Mouse (Mus musculus) liver, embryonic 16.5 days (tissue): ENCODE measurements around the gene Anxa1. TPM values are rescaled to one million over a fixed set of nuclear protein-coding genes. Genes with fewer than 3 reads are reported as not detected.

Experiments used
- ATAC-seq: fragments of 200-750 bp; cut with Nextera tagmentation; 2 replicates; pipeline ENCODE4 v1.8.0; 2017; ENCODE audit warnings: low read depth, mild to moderate bottlenecking, moderate number of reproducible peaks, moderate library complexity
- H3K27ac ChIP-seq: fragments of 300-500 bp; sonication (generic); 2 replicates; pipeline ENCODE4 v1.5.1; 2014; ENCODE audit warnings: mild to moderate bottlenecking, low read length
- H3K27me3 ChIP-seq: fragments of 300-500 bp; sonication (generic); 2 replicates; pipeline ENCODE4 v1.6.1; 2014; ENCODE audit warnings: low read depth, low read length, mixed read lengths; ENCODE audit not compliant: control insufficient read depth, insufficient read depth
- H3K36me3 ChIP-seq: fragments of 300-500 bp; sonication (generic); 2 replicates; pipeline ENCODE4 v1.6.1; 2014; ENCODE audit warnings: mild to moderate bottlenecking; ENCODE audit not compliant: control insufficient read depth, insufficient read depth
- H3K4me1 ChIP-seq: fragments of 300-500 bp; sonication (generic); 2 replicates; pipeline ENCODE4 v1.6.1; 2014; ENCODE audit warnings: low read depth, low read length, mixed read lengths; ENCODE audit not compliant: control insufficient read depth
- H3K4me2 ChIP-seq: fragments of 300-500 bp; sonication (generic); 2 replicates; pipeline ENCODE4 v1.6.1; 2014; ENCODE audit warnings: low read depth, low read length, mixed read lengths
- H3K4me3 ChIP-seq: fragments of 300-500 bp; sonication (generic); 2 replicates; pipeline ENCODE4 v1.5.1; 2014; ENCODE audit warnings: low read depth, mild to moderate bottlenecking, low read length
- H3K9ac ChIP-seq: fragments of 300-500 bp; sonication (generic); 2 replicates; pipeline ENCODE4 v1.6.1; 2014; ENCODE audit warnings: low read depth, low read length
- H3K9me3 ChIP-seq: fragments of 300-500 bp; sonication (generic); replicated peaks from 2 replicates; pipeline ENCODE4 v1.6.1; 2016; ENCODE audit warnings: low read length; ENCODE audit not compliant: control insufficient read depth
- WGBS: fragments of 180-500 bp; shearing (Covaris S2); extraction: QIAGEN DNeasy Blood & Tissue Kit; methylation state at CpG from one replicate; pipeline ENCODE4 v1.1.7; 2014; ENCODE audit not compliant: insufficient replicate concordance; 5-methylcytosine and 5-hydroxymethylcytosine counted together
- polyA plus RNA-seq: library from polyadenylated mRNA; unstranded; fragments of >200 nt; fragmentation: Nextera tagmentation; extraction: Ambion mirVana; gene quantifications from 2 replicates; pipeline ENCODE4 v1.2.1, GENCODE M21; 2015

Gene Anxa1
- polyA plus RNA-seq, 1 experiment from 2014 or later = 102 TPM

DNA sequence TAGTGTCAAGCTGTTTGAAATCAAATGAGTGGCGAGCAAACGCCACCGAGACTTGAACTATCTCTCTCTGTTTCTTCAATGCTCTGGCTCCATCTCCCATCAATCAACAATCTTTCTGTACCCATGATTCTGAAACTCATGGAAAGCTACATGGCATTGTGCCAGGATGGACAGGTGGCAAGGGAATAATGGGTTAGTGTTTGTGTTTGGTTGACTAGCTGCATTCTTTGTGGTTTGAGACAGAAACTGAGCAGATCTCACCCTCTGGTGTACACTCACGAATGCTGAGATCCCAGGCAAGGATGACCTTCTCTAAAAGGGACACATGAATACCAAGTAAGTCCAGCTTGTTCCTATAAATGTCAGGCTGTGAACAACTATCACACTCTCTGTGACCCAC, 14.3 kb upstream of the Anxa1 start:
- Histone ChIP-seq H3K9me3 (no peaks in the 10 kb centered on the region), H3K27me3 (no peaks in the 10 kb centered on the region), H3K9ac (no peak overlapping the region), H3K4me3 (no peak overlapping the region), H3K4me1 (no peaks in the 10 kb centered on the region), H3K4me2 (no peak overlapping the region), H3K27ac (no peak overlapping the region), H3K36me3 (no peaks in the 10 kb centered on the region)
- 60% methylated on average over 4 of the region's 4 CpGs for WGBS
- no peak for ATAC-seq

DNA sequence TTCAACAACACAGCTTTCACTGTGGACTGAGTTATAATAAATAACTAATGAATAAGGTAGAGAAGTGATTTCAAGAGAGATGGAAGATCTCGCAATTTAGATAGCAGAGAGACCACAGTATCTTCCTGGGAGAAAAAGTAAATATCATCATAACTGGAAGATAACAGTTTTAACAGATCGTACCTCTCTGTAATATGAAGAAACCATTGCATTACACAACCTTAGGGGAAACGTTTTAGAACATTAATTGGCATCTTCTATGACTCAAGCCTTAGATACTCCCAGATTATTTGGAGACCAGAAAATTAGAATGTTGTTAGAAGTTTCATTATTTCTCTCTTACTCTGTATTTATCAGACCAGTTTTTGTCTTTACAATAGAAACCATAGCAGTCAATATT, 13.0 kb upstream of the Anxa1 start:
- no peak for ATAC-seq
- H3K27ac ChIP-seq = no peak overlapping the region
- 53% methylated on average over 3 of the region's 3 CpGs for WGBS
- H3K4me1 ChIP-seq = no peaks in the 10 kb centered on the region
- H3K4me2 ChIP-seq = no peak overlapping the region
- H3K9me3 ChIP-seq = no peaks in the 10 kb centered on the region
- no peaks in the 10 kb centered on the region for H3K27me3 ChIP-seq
- H3K9ac ChIP-seq = no peak overlapping the region
- no peak overlapping the region for H3K4me3 ChIP-seq
- no peaks in the 10 kb centered on the region for H3K36me3 ChIP-seq

DNA sequence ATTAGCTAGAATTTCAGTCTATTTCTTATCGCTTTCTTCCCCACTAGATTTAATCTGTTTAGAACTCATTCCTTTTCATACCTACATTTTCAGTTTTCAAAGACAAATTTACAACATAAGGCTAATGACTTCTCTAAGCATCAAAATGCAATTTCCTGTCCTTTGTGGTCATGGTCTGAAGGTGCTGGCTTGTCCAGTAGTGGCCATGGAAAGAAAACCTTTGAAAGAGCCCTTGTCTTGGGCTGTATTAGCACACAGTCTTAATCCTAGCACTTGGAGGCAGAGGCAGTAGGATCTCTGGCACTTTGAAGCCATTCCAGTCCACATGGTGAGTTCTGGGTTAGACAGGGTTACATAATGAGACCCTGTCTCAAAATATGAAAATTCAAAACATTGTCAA, 12.5 kb upstream of the Anxa1 start:
- no peak for ATAC-seq
- Histone ChIP-seq H3K9ac (no peak overlapping the region), H3K27ac (no peak overlapping the region), H3K4me2 (no peak overlapping the region), H3K36me3 (no peaks in the 10 kb centered on the region), H3K9me3 (no peaks in the 10 kb centered on the region), H3K27me3 (no peaks in the 10 kb centered on the region), H3K4me1 (no peaks in the 10 kb centered on the region), H3K4me3 (no peak overlapping the region)
- WGBS = 78% methylated on average over 1 of the region's 1 CpGs

DNA sequence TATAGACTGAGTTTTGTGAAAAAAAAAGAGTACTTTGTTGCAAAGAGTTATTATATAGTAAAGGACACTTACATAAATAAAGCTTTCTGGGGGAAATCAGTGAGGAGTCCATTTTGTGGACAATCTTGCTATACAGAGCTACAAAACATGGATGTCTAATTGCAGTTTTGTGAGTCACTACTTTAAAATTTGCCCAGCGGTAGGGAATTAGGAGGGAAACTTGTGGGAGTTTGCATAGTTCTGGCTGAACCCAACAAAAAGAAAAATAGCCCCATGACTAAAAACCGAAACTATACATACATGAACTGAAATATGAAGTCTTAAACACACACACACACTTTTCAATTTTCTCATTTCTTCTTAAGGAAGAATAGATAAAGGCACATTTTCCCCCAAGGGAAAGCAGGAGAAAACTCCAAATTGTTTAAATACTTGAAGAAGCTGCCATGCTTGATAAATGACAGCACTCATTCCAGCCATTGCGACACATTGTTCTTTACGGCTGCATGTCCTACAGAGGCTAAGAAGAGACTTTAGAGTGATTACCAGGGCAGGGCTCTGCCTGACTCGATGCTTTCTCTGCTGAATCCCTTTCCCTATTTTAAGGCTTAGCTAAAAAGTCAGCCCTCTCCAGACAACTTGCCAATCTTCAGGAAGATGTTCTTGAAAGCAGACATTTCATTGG, 11.9 kb upstream of the Anxa1 start:
- Histone ChIP-seq H3K9ac (no peak overlapping the region), H3K27me3 (no peaks in the 10 kb centered on the region), H3K36me3 (no peaks in the 10 kb centered on the region), H3K9me3 (no peaks in the 10 kb centered on the region), H3K4me3 (no peak overlapping the region), H3K4me1 (no peaks in the 10 kb centered on the region), H3K4me2 (no peak overlapping the region), H3K27ac (no peak overlapping the region)
- no peak for ATAC-seq
- WGBS = 51% methylated on average over 5 of the region's 5 CpGs

- WGBS = 53% methylated on average over 3 of the region's 3 CpGs
- no peaks in the 10 kb centered on the region for H3K4me1 ChIP-seq
- no peak overlapping the region for H3K27ac ChIP-seq
- no peak for ATAC-seq
- no peak overlapping the region for H3K9ac ChIP-seq
- no peaks in the 10 kb centered on the region for H3K36me3 ChIP-seq
- no peaks in the 10 kb centered on the region for H3K9me3 ChIP-seq
- H3K4me2 ChIP-seq = no peak overlapping the region
- H3K27me3 ChIP-seq = no peaks in the 10 kb centered on the region
- no peak overlapping the region for H3K4me3 ChIP-seq
Measured at GRCm38 (mm10) chr19:20401961-20402360, 11.2 kb upstream of the Anxa1 start.

GRCm38 (mm10) chr19:20399187-20399586, 8.4 kb upstream of the Anxa1 start:
- no peaks in the 10 kb centered on the region for H3K27me3 ChIP-seq
- H3K4me2 ChIP-seq = no peak overlapping the region
- H3K27ac ChIP-seq = no peak overlapping the region
- H3K4me1 ChIP-seq = no peaks in the 10 kb centered on the region
- H3K9me3 ChIP-seq = no peaks in the 10 kb centered on the region
- no peak overlapping the region for H3K9ac ChIP-seq
- WGBS = 53% methylated on average over 4 of the region's 4 CpGs
- no peak overlapping the region for H3K4me3 ChIP-seq
- ATAC-seq = no peak
- H3K36me3 ChIP-seq = no peaks in the 10 kb centered on the region

DNA sequence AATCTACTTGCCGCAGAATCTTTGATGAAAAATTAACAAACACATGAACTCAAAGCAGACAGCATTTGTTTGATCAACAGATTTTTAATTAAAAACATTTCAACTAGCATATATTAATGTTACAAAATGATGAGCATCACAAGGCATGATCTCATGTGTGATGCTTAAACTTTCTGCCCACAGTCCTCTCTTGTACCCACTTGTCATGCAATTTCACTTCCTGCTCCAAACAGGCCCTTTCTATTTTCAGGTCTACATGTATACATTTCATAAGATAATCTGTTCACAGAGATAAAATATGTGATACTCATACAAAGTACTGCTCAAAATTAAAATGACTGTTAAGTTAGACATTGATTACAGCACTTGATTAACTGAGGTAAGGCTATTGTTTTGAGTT, 6.3 kb upstream of the Anxa1 start:
- H3K4me1 ChIP-seq = no peaks in the 10 kb centered on the region
- no peak overlapping the region for H3K9ac ChIP-seq
- no peaks in the 10 kb centered on the region for H3K27me3 ChIP-seq
- no peak for ATAC-seq
- WGBS = 64% methylated on average over 1 of the region's 1 CpGs
- no peak overlapping the region for H3K27ac ChIP-seq
- no peaks in the 10 kb centered on the region for H3K9me3 ChIP-seq
- no peak overlapping the region for H3K4me2 ChIP-seq
- H3K36me3 ChIP-seq = no peaks in the 10 kb centered on the region
- no peak overlapping the region for H3K4me3 ChIP-seq

DNA sequence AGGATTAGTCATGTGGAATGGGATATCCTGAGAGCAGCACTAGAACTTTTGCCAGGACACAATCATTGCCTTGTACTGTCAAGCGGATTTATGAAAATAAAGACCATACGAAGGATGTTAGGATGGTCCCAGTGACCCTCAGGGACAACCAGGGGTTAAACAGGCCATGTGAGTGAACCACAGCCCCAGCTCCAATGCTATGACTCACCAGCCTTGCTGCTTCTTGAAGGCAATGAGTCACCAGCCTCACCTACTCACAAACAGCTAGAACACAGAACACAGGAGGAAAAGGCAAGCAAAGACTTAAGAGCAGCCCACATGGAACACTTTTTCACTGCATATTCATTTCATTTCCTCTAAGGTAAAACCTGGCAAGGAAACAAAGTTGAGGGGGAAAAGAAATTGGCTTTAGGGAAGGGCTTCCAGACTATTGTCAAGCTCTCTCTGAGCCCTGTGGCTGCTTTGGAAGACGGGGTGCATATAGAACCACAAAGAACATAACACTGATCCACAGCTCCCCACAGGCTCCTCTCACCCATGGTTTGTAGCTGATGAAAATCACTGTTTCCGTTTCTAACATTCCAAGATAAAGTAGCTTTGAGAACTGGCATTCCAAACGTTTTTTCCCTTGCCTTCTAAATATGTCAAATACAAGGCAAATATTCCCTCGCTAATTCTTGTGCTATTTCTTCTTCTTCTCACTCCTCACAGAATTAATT, 3.0 kb upstream of the Anxa1 start:
- no peak overlapping the region for H3K4me3 ChIP-seq
- H3K4me2 ChIP-seq = no peak overlapping the region
- H3K9ac ChIP-seq = no peak overlapping the region
- H3K36me3 ChIP-seq = no peaks in the 10 kb centered on the region
- H3K9me3 ChIP-seq = no peaks in the 10 kb centered on the region
- ATAC-seq = no peak
- no peaks in the 10 kb centered on the region for H3K4me1 ChIP-seq
- WGBS = 50% methylated on average over 6 of the region's 6 CpGs
- H3K27ac ChIP-seq = no peak overlapping the region
- H3K27me3 ChIP-seq = no peaks in the 10 kb centered on the region

DNA sequence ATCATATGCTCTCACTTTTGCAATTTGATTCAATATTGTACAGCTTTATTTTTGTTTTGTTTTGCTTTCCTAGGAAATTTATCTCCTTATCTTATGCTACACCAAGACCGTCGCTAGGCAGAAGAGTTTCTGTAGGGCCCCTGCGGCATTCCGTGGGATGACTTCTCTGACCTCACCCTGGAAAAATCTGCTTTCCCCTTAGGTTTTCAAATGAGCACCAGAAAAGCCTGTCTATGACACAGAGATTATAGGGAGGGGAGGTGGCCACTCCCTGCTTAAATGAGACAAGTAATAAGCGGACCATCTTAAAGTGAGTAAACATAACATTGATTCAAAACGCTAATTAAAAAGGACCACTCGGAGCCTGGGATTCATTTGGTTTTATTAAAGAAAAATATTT, 1.0 kb downstream of the Anxa1 start:
- H3K27ac ChIP-seq = peak overlapping the region; percentile 45

More for the DNA sequence above, 1.0 kb downstream of the Anxa1 start:
- H3K4me3 ChIP-seq = peak overlapping the region; percentile 41
- 0 out of 2 replicates have a peak overlapping the region, but pooled peaks have one; percentile 17 for H3K4me2 ChIP-seq
- WGBS = 47% methylated on average over 7 of the region's 7 CpGs
- no peaks in the 10 kb centered on the region for H3K27me3 ChIP-seq
- H3K36me3 ChIP-seq = no peaks in the 10 kb centered on the region
- no peak for ATAC-seq
- no peaks in the 10 kb centered on the region for H3K4me1 ChIP-seq
- H3K9ac ChIP-seq = no peak overlapping the region
- no peaks in the 10 kb centered on the region for H3K9me3 ChIP-seq
